ENCODE assay signal across 7 mouse cellular contexts in genomic region chr17:67698301-67698700, GRCm38 (mm10). TPM values are rescaled to one million over a fixed set of nuclear protein-coding genes. Genes with fewer than 3 reads are reported as not detected.
A peak's percentile ranks its signal among the peaks of the same experiment; 100 is the strongest.
DNase-seq lines count a peak whose midpoint lies in the region; ATAC-seq lines count a peak whose summit lies in the region.

No protein-coding gene starts in this region.

- no peak for DNase-seq in lung, postnatal 25 days (ENCODE audit: low spot score)
- peak; percentile 80 for DNase-seq in neural tube, embryonic 10.5 days (ENCODE audit: extremely low spot score, low spot score)
- no peak for DNase-seq in cerebellum, adult 8-10 months

- H3K27ac ChIP-seq in lung, embryonic 16.5 days (ENCODE audit: low read length): no peak overlapping the region
- H3K27ac ChIP-seq in embryonic facial prominence, embryonic 13.5 days: no peak overlapping the region
- H3K27ac ChIP-seq in intestine, embryonic 15.5 days: no peak overlapping the region

- H3K9me3 ChIP-seq in lung, embryonic 16.5 days (ENCODE audit: control insufficient read depth, low read length): no peaks in the 10 kb centered on the region
- no peaks in the 10 kb centered on the region for H3K9me3 ChIP-seq in embryonic facial prominence, embryonic 13.5 days
- no peaks in the 10 kb centered on the region for H3K9me3 ChIP-seq in intestine, embryonic 15.5 days

- peak overlapping the region; percentile 71 for H3K4me3 ChIP-seq in lung, embryonic 16.5 days (ENCODE audit: low read length)
- peak overlapping the region; percentile 75 for H3K4me3 ChIP-seq in embryonic facial prominence, embryonic 13.5 days
- peak overlapping the region; percentile 74; the same call in 1 of the 2 replicates for H3K4me3 ChIP-seq in intestine, embryonic 15.5 days (replicated peaks)

- H3K4me1 ChIP-seq in lung, embryonic 16.5 days (replicated peaks; ENCODE audit: control insufficient read depth, insufficient read depth, low read length): peaks cover 12% of the 10 kb centered on the region
- peaks cover 16% of the 10 kb centered on the region for H3K4me1 ChIP-seq in embryonic facial prominence, embryonic 13.5 days
- peaks cover 17% of the 10 kb centered on the region; the same call in 1 of the 2 replicates for H3K4me1 ChIP-seq in intestine, embryonic 15.5 days (replicated peaks)

- ATAC-seq in lung, embryonic 16.5 days (ENCODE audit: low read depth): no peak
- no peak for ATAC-seq in embryonic facial prominence, embryonic 13.5 days (ENCODE audit: insufficient number of reproducible peaks, insufficient read depth, low FRiP score, low TSS enrichment, low read depth)
- ATAC-seq in intestine, embryonic 15.5 days: no peak
- no peak for ATAC-seq in inflammation-experienced regulatory T-cells, adult 6 months

- H3K27me3 ChIP-seq in lung, embryonic 16.5 days (ENCODE audit: control insufficient read depth, insufficient read depth, low read depth, low read length): no peaks in the 10 kb centered on the region
- H3K27me3 ChIP-seq in embryonic facial prominence, embryonic 13.5 days: peaks cover 13% of the 10 kb centered on the region
- H3K27me3 ChIP-seq in intestine, embryonic 15.5 days (replicated peaks): no peaks in the 10 kb centered on the region

- WGBS in lung, embryonic 16.5 days: 6% methylated on average over 13 of the region's 13 CpGs
- 5% methylated on average over 13 of the region's 13 CpGs for whole genome bisulfite sequencing in embryonic facial prominence, embryonic 13.5 days
- 5% methylated on average over 13 of the region's 13 CpGs for WGBS in intestine, embryonic 15.5 days

- H3K36me3 ChIP-seq in lung, embryonic 16.5 days (ENCODE audit: control insufficient read depth, insufficient read depth, low read length): no peaks in the 10 kb centered on the region
- no peaks in the 10 kb centered on the region for H3K36me3 ChIP-seq in embryonic facial prominence, embryonic 13.5 days
- no peaks in the 10 kb centered on the region for H3K36me3 ChIP-seq in intestine, embryonic 15.5 days

- H3K9ac ChIP-seq in lung, embryonic 16.5 days (ENCODE audit: low read length): no peak overlapping the region
- peak overlapping the region; percentile 82 for H3K9ac ChIP-seq in embryonic facial prominence, embryonic 13.5 days
- H3K9ac ChIP-seq in intestine, embryonic 15.5 days: no peak overlapping the region

- peak overlapping the region; percentile 100 for H3K4me2 ChIP-seq in lung, embryonic 16.5 days (ENCODE audit: low read depth, low read length)
- peak overlapping the region; percentile 98 for H3K4me2 ChIP-seq in embryonic facial prominence, embryonic 13.5 days
- peak overlapping the region; percentile 100 for H3K4me2 ChIP-seq in intestine, embryonic 15.5 days (replicated peaks)

RNA-seq across cellular contexts. Expression of gene Lama1, which starts 1.2 kb away (rescaled TPM):
- polyA plus RNA-seq in lung, embryonic 16.5 days (2015; fragmentation: Nextera tagmentation; extraction: Ambion mirVana): 2.2 and 2.4 TPM in 2 replicates
- polyA plus RNA-seq in embryonic facial prominence, embryonic 13.5 days (2015; fragmentation: Nextera tagmentation; extraction: Ambion mirVana): 3.0 and 3.3 TPM in 2 replicates
- polyA plus RNA-seq in intestine, embryonic 15.5 days (2015; fragmentation: Nextera tagmentation; extraction: Ambion mirVana): 2.8 and 3.0 TPM in 2 replicates
- polyA plus RNA-seq in inflammation-experienced regulatory T-cells, adult 6 months (2017; shearing (Covaris generic)): not detected
